Mouse (Mus musculus): Measurements from ENCODE around the gene Pcdh11x. TPM values are rescaled to one million over a fixed set of nuclear protein-coding genes. Genes with fewer than 3 reads are reported as not detected.

The Pcdh11x gene
- polyA plus RNA-seq, 1 experiment, result 6.3 TPM

Other genes with a start within 250 kb of the Pcdh11x start
- not detected in 2 replicates for gene H2afb3, start 22.8 kb downstream of the Pcdh11x start, polyA plus RNA-seq (2012; rRNA removed)